Mouse (Mus musculus): ENCODE measurements at regions not wholly inside any gene's neighbourhood (a gene's known extent, or its start where the extent isn't known, plus 50 kb on each side); places are given as distances from the start of the nearest gene placed in this dataset.
"Not testable (repeated sequence)": the region's sequence is repeated elsewhere in the genome, so short reads cannot be mapped to it uniquely, and the experiment has no call there.

- in situ Hi-C loops (cut with MboI; ENCODE audit: low pct_unique_long_range_greater_than_20kb) = no loop called here
- no peak for TF ChIP-seq CTCF (IDR thresholded peaks at IDR 0.05)
- H3K27me3 ChIP-seq = no peaks in the 10 kb centered on the region
- CTCF ChIA-PET = interaction anchor here (0.9 kb wide), 1 partner anchor 9 kb away, joined by 3 read pairs; no protein-coding TSS in a partner anchor
- POLR2A ChIA-PET = no interaction called here
- DNase-seq (ENCODE audit: low read depth, low spot score) (no peak), ATAC-seq (no peak)
Measured at GRCm38 (mm10) chr9:11373294-11373903, 468.8 kb upstream of the Cntn5 start.

- no peak for ATAC-seq
- CTCF ChIA-PET = no interaction called here
- no peak for TF ChIP-seq CTCF (IDR thresholded peaks at IDR 0.05)
- DNase-seq (ENCODE audit: low read depth, low spot score) = no peak
- in situ Hi-C loops (cut with MboI; ENCODE audit: low pct_unique_long_range_greater_than_20kb) = no loop called here
- no peaks in the 10 kb centered on the region for H3K27me3 ChIP-seq
- POLR2A ChIA-PET = no interaction called here
Measured at GRCm38 (mm10) chr9:11368056-11368455, 463.5 kb upstream of the Cntn5 start.

- no peak for DNase-seq (ENCODE audit: low read depth, low spot score)
- no peak for TF ChIP-seq CTCF (IDR thresholded peaks at IDR 0.05)
- in situ Hi-C loops (cut with MboI; ENCODE audit: low pct_unique_long_range_greater_than_20kb) = no loop called here
- no peaks in the 10 kb centered on the region for H3K27me3 ChIP-seq
- ChIA-PET POLR2A (no interaction called here), CTCF (no interaction called here)
- peak; percentile 98 for ATAC-seq
Measured at GRCm38 (mm10) chr9:11328900-11329299, 424.3 kb upstream of the Cntn5 start.

GRCm38 (mm10) chr9:11317221-11317620 lies 412.6 kb upstream of the Cntn5 start:
- in situ Hi-C loops (cut with MboI; ENCODE audit: low pct_unique_long_range_greater_than_20kb) = no loop called here
- TF ChIP-seq CTCF (IDR thresholded peaks at IDR 0.05) = no peak
- no peaks in the 10 kb centered on the region for H3K27me3 ChIP-seq
- CTCF ChIA-PET = no interaction called here
- POLR2A ChIA-PET = no interaction called here
- no peak for ATAC-seq
- DNase-seq (ENCODE audit: low read depth, low spot score) = no peak

- CTCF ChIA-PET, ATAC-seq: not testable (repeated sequence)
Measured at GRCm38 (mm10) chr9:11297116-11297515, 392.5 kb upstream of the Cntn5 start.

GRCm38 (mm10) chr9:11285135-11285534 lies 380.6 kb upstream of the Cntn5 start:
- in situ Hi-C loops (cut with MboI; ENCODE audit: low pct_unique_long_range_greater_than_20kb) = no loop called here
- ATAC-seq (no peak), DNase-seq (ENCODE audit: low read depth, low spot score) (no peak)
- ChIA-PET CTCF (no interaction called here), POLR2A (no interaction called here)
- H3K27me3 ChIP-seq = no peaks in the 10 kb centered on the region
- no peak for TF ChIP-seq CTCF (IDR thresholded peaks at IDR 0.05)

More at GRCm38 (mm10) chr9:11297116-11297515, 392.5 kb upstream of the Cntn5 start:
- POLR2A ChIA-PET; in situ Hi-C loops (cut with MboI; ENCODE audit: low pct_unique_long_range_greater_than_20kb); DNase-seq (ENCODE audit: low read depth, low spot score); H3K27me3 ChIP-seq: not testable (repeated sequence)

GRCm38 (mm10) chr9:11284549-11284948 lies 380.0 kb upstream of the Cntn5 start:
- no peak for DNase-seq (ENCODE audit: low read depth, low spot score)
- ChIA-PET POLR2A (no interaction called here), CTCF (no interaction called here)
- in situ Hi-C loops (cut with MboI; ENCODE audit: low pct_unique_long_range_greater_than_20kb) = no loop called here
- ATAC-seq = no peak
- H3K27me3 ChIP-seq = no peaks in the 10 kb centered on the region
- no peak for TF ChIP-seq CTCF (IDR thresholded peaks at IDR 0.05)

GRCm38 (mm10) chr9:11279409-11280127 lies 375.0 kb upstream of the Cntn5 start:
- no peaks in the 10 kb centered on the region for H3K27me3 ChIP-seq
- ATAC-seq (no peak), DNase-seq (ENCODE audit: low read depth, low spot score) (no peak)
- POLR2A ChIA-PET = no interaction called here
- no peak for TF ChIP-seq CTCF (IDR thresholded peaks at IDR 0.05)
- in situ Hi-C loops (cut with MboI; ENCODE audit: low pct_unique_long_range_greater_than_20kb) = no loop called here
- CTCF ChIA-PET = interaction anchor here (0.9 kb wide), 1 partner anchor 55 kb away, joined by 3 read pairs; no protein-coding TSS in a partner anchor

- in situ Hi-C loops (cut with MboI; ENCODE audit: low pct_unique_long_range_greater_than_20kb) = no loop called here
- DNase-seq (ENCODE audit: low read depth, low spot score) = no peak
- ChIA-PET POLR2A (interaction anchor here (0.6 kb wide), 1 partner anchor 56 kb away, joined by 4 read pairs; no protein-coding TSS in a partner anchor), CTCF (interaction anchor here (1.5 kb wide), 1 partner anchor 13 kb away, joined by 4 read pairs; no protein-coding TSS in a partner anchor)
- TF ChIP-seq CTCF (IDR thresholded peaks at IDR 0.05) = no peak
- no peaks in the 10 kb centered on the region for H3K27me3 ChIP-seq
- no peak for ATAC-seq
Measured at GRCm38 (mm10) chr9:11277810-11278209, 373.2 kb upstream of the Cntn5 start.

- no peak for TF ChIP-seq CTCF (IDR thresholded peaks at IDR 0.05)
- CTCF ChIA-PET = interaction anchor here (1.5 kb wide), 1 partner anchor 13 kb away, joined by 4 read pairs; no protein-coding TSS in a partner anchor
- no peaks in the 10 kb centered on the region for H3K27me3 ChIP-seq
- in situ Hi-C loops (cut with MboI; ENCODE audit: low pct_unique_long_range_greater_than_20kb) = no loop called here
- DNase-seq (ENCODE audit: low read depth, low spot score) (no peak), ATAC-seq (no peak)
- POLR2A ChIA-PET = no interaction called here
Measured at GRCm38 (mm10) chr9:11276966-11277365, 372.4 kb upstream of the Cntn5 start.

- no peaks in the 10 kb centered on the region for H3K27me3 ChIP-seq
- no peak for DNase-seq (ENCODE audit: low read depth, low spot score)
- in situ Hi-C loops (cut with MboI; ENCODE audit: low pct_unique_long_range_greater_than_20kb) = no loop called here
- no peak for ATAC-seq
- ChIA-PET POLR2A (no interaction called here), CTCF (interaction anchor here (1.0 kb wide), 1 partner anchor 17 kb away, joined by 3 read pairs; no protein-coding TSS in a partner anchor)
- no peak for TF ChIP-seq CTCF (IDR thresholded peaks at IDR 0.05)
Measured at GRCm38 (mm10) chr9:11256848-11257247, 352.3 kb upstream of the Cntn5 start.
